Mouse (Mus musculus): ENCODE measurements at regions not wholly inside any gene's neighbourhood (a gene's known extent, or its start where the extent isn't known, plus 50 kb on each side); places are given as distances from the start of the nearest gene placed in this dataset.

GRCm38 (mm10) chr5:43048196-43049050, 184.5 kb upstream of the Cpeb2 start:
- peak; percentile 21 for DNase-seq

- no peak for DNase-seq
Measured at GRCm38 (mm10) chr5:43049381-43050301, 183.3 kb upstream of the Cpeb2 start.

GRCm38 (mm10) chr5:43050961-43051517, 181.9 kb upstream of the Cpeb2 start:
- no peak for DNase-seq

GRCm38 (mm10) chr5:43052668-43053067, 180.3 kb upstream of the Cpeb2 start:
- DNase-seq: no peak

- DNase-seq: no peak
Measured at GRCm38 (mm10) chr5:43054586-43054985, 178.4 kb upstream of the Cpeb2 start.

GRCm38 (mm10) chr5:43055111-43055710, 177.8 kb upstream of the Cpeb2 start:
- no peak for DNase-seq

- DNase-seq: no peak
Measured at GRCm38 (mm10) chr5:43056486-43056885, 176.5 kb upstream of the Cpeb2 start.

- DNase-seq: no peak
Measured at GRCm38 (mm10) chr5:43061243-43061642, 171.7 kb upstream of the Cpeb2 start.

- DNase-seq: no peak
Measured at GRCm38 (mm10) chr5:43061797-43062391, 171.1 kb upstream of the Cpeb2 start.

GRCm38 (mm10) chr5:43062499-43062898, 170.5 kb upstream of the Cpeb2 start:
- no peak for DNase-seq

GRCm38 (mm10) chr5:43063386-43063785, 169.6 kb upstream of the Cpeb2 start:
- no peak for DNase-seq

- DNase-seq: no peak
Measured at GRCm38 (mm10) chr5:43071541-43071940, 161.4 kb upstream of the Cpeb2 start.

GRCm38 (mm10) chr5:43072340-43072739, 160.6 kb upstream of the Cpeb2 start:
- no peak for DNase-seq

GRCm38 (mm10) chr5:43074536-43074935, 158.4 kb upstream of the Cpeb2 start:
- no peak for DNase-seq

GRCm38 (mm10) chr5:43080252-43080651, 152.7 kb upstream of the Cpeb2 start:
- DNase-seq: no peak

- DNase-seq: no peak
Measured at GRCm38 (mm10) chr5:43081561-43082534, 151.1 kb upstream of the Cpeb2 start.

- no peak for DNase-seq
Measured at GRCm38 (mm10) chr5:43087077-43087476, 145.9 kb upstream of the Cpeb2 start.

- no peak for DNase-seq
Measured at GRCm38 (mm10) chr5:43087907-43088387, 145.0 kb upstream of the Cpeb2 start.

GRCm38 (mm10) chr5:43088650-43089397, 144.1 kb upstream of the Cpeb2 start:
- no peak for DNase-seq

- DNase-seq: no peak
Measured at GRCm38 (mm10) chr5:43089475-43089874, 143.5 kb upstream of the Cpeb2 start.

All from adrenal gland, adult 8-10 months (tissue).